Comparison of ENCODE assay signal across 8 mouse cellular contexts in genomic region chr11:22981543-22981950, GRCm38 (mm10). TPM values are rescaled to one million over a fixed set of nuclear protein-coding genes. Genes with fewer than 3 reads are reported as not detected.
DNase-seq lines count a peak whose midpoint lies in the region; ATAC-seq and TF ChIP-seq lines count a peak whose summit lies in the region.

No protein-coding gene starts in this region.

- H3K9ac ChIP-seq in intestine, embryonic 15.5 days: peak overlapping the region; percentile 78
- H3K9ac ChIP-seq in midbrain, embryonic 15.5 days: peak overlapping the region; percentile 65

- no peak for TF ChIP-seq CTCF in testis, adult 2 months (IDR thresholded peaks at IDR 0.05; ENCODE audit: control insufficient read depth, insufficient read depth, insufficient replicate concordance, low read depth, low read length)

- no peaks in the 10 kb centered on the region for H3K36me3 ChIP-seq in testis, adult 2 months (ENCODE audit: control insufficient read depth, insufficient read depth, low read length)
- 0 out of 2 replicates have a peak, but pooled peaks cover 3% of the 10 kb centered on the region for H3K36me3 ChIP-seq in intestine, embryonic 15.5 days
- H3K36me3 ChIP-seq in midbrain, embryonic 15.5 days (replicated peaks): no peaks in the 10 kb centered on the region

- ATAC-seq in intestine, embryonic 15.5 days: peak; percentile 66
- ATAC-seq in midbrain, embryonic 15.5 days (replicated peaks): peak; percentile 53
- no peak for ATAC-seq in monocyte, adult 5-6 weeks (replicated peaks; ENCODE audit: insufficient number of reproducible peaks, low FRiP score, low TSS enrichment, poor library complexity, severe bottlenecking)

- DNase-seq in adrenal gland, postnatal 25 days: peak; percentile 15
- DNase-seq in adrenal gland, postnatal 14 days: no peak
- DNase-seq in testis, postnatal 14 days (ENCODE audit: low spot score): no peak
- no peak for DNase-seq in adrenal gland, adult 18-20 months (ENCODE audit: low spot score in 2 of 2)

- H3K9me3 ChIP-seq in intestine, embryonic 15.5 days: no peaks in the 10 kb centered on the region
- no peaks in the 10 kb centered on the region for H3K9me3 ChIP-seq in midbrain, embryonic 15.5 days

- TF ChIP-seq POLR2A in testis, adult 2 months (IDR thresholded peaks at IDR 0.05; ENCODE audit: control insufficient read depth, low read depth, low read length): no peak

- peak overlapping the region; percentile 93 for H3K4me3 ChIP-seq in testis, adult 2 months (ENCODE audit: control insufficient read depth, low read depth, low read length)
- peak overlapping the region; percentile 64 for H3K4me3 ChIP-seq in intestine, embryonic 15.5 days (replicated peaks)
- peak overlapping the region; percentile 78 for H3K4me3 ChIP-seq in midbrain, embryonic 15.5 days

- peak overlapping the region; percentile 63 for H3K4me2 ChIP-seq in intestine, embryonic 15.5 days (replicated peaks)
- peak overlapping the region; percentile 63 for H3K4me2 ChIP-seq in midbrain, embryonic 15.5 days

- H3K27ac ChIP-seq in testis, adult 2 months (ENCODE audit: control insufficient read depth, insufficient read depth, low read depth, low read length): peak overlapping the region; percentile 81
- H3K27ac ChIP-seq in intestine, embryonic 15.5 days: peak overlapping the region; percentile 99
- H3K27ac ChIP-seq in midbrain, embryonic 15.5 days: peak overlapping the region; percentile 96

- WGBS in intestine, embryonic 15.5 days: under 1% methylated on average over 12 of the region's 12 CpGs
- whole genome bisulfite sequencing in midbrain, embryonic 15.5 days: 4% methylated on average over 12 of the region's 12 CpGs

- peaks cover 8% of the 10 kb centered on the region for H3K4me1 ChIP-seq in testis, adult 2 months (ENCODE audit: control insufficient read depth, insufficient read depth, low read length)
- peaks cover 9% of the 10 kb centered on the region for H3K4me1 ChIP-seq in intestine, embryonic 15.5 days (replicated peaks)
- peaks cover 40% of the 10 kb centered on the region for H3K4me1 ChIP-seq in midbrain, embryonic 15.5 days

- H3K27me3 ChIP-seq in testis, adult 2 months (ENCODE audit: control insufficient read depth, insufficient read depth, low read length): no peaks in the 10 kb centered on the region
- no peaks in the 10 kb centered on the region for H3K27me3 ChIP-seq in intestine, embryonic 15.5 days (replicated peaks)
- no peaks in the 10 kb centered on the region for H3K27me3 ChIP-seq in midbrain, embryonic 15.5 days (replicated peaks)

RNA-seq across cellular contexts. Expression of gene Gm28048, which starts 0.3 kb away (rescaled TPM):
- total RNA-seq in adrenal gland, postnatal 25 days (2021): 52.3 and 54.2 TPM in 2 replicates
- total RNA-seq in adrenal gland, postnatal 14 days (2021): 27.5 and 33.1 TPM in 2 replicates
- 0.91 TPM in 1 of 2 replicates, not detected in the other for polyA plus RNA-seq in testis, adult 2 months (2012; rRNA removed)
- polyA plus RNA-seq in intestine, embryonic 15.5 days (2015; fragmentation: Nextera tagmentation; extraction: Ambion mirVana): 13.1 and 16.2 TPM in 2 replicates
- polyA plus RNA-seq in midbrain, embryonic 15.5 days (2015; fragmentation: Nextera tagmentation; extraction: Ambion mirVana): 2.6 and 3.6 TPM in 2 replicates
- total RNA-seq in monocyte, adult 5-6 weeks (2017): 21.3 to 32.3 TPM (median 25.1 TPM) in 3 replicates
- total RNA-seq in adrenal gland, adult 18-20 months (2021): 10 to 100 TPM; 23.9 to 39.5 TPM

RNA-seq across cellular contexts. Expression of gene Commd1, which starts 0.6 kb away (rescaled TPM):
- total RNA-seq in adrenal gland, postnatal 25 days (2021): 97.9 and 109 TPM in 2 replicates
- 102 and 105 TPM in 2 replicates for total RNA-seq in adrenal gland, postnatal 14 days (2021)
- 81.6 and 82.8 TPM in 2 replicates for polyA plus RNA-seq in testis, adult 2 months (2012; rRNA removed)
- polyA plus RNA-seq in intestine, embryonic 15.5 days (2015; fragmentation: Nextera tagmentation; extraction: Ambion mirVana): 375 and 384 TPM in 2 replicates
- polyA plus RNA-seq in midbrain, embryonic 15.5 days (2015; fragmentation: Nextera tagmentation; extraction: Ambion mirVana): 241 and 245 TPM in 2 replicates
- 42.8 to 84.2 TPM (median 45.9 TPM) in 3 replicates for total RNA-seq in monocyte, adult 5-6 weeks (2017)
- total RNA-seq in adrenal gland, adult 18-20 months (2021): 100 to 1,000 TPM in 1 of 2 experiments, 10 to 100 TPM in 1; 93.8 to 103 TPM

RNA-seq across cellular contexts. Expression of gene Cct4, which starts 8.8 kb away (rescaled TPM):
- 154 and 188 TPM in 2 replicates for total RNA-seq in adrenal gland, postnatal 25 days (2021)
- 210 and 212 TPM in 2 replicates for total RNA-seq in adrenal gland, postnatal 14 days (2021)
- 193 and 369 TPM in 2 replicates for polyA plus RNA-seq in testis, adult 2 months (2012; rRNA removed)
- polyA plus RNA-seq in intestine, embryonic 15.5 days (2015; fragmentation: Nextera tagmentation; extraction: Ambion mirVana): 256 and 268 TPM in 2 replicates
- polyA plus RNA-seq in midbrain, embryonic 15.5 days (2015; fragmentation: Nextera tagmentation; extraction: Ambion mirVana): 269 and 275 TPM in 2 replicates
- 162 to 183 TPM (median 162 TPM) in 3 replicates for total RNA-seq in monocyte, adult 5-6 weeks (2017)
- total RNA-seq in adrenal gland, adult 18-20 months (2021): 100 to 1,000 TPM; 218 to 285 TPM

RNA-seq across cellular contexts. Expression of gene Zrsr1, which starts 9.7 kb away (rescaled TPM):
- 30.7 and 31.0 TPM in 2 replicates for total RNA-seq in adrenal gland, postnatal 25 days (2021)
- 25.6 and 28.3 TPM in 2 replicates for total RNA-seq in adrenal gland, postnatal 14 days (2021)
- 2.1 and 2.6 TPM in 2 replicates for polyA plus RNA-seq in testis, adult 2 months (2012; rRNA removed)
- polyA plus RNA-seq in intestine, embryonic 15.5 days (2015; fragmentation: Nextera tagmentation; extraction: Ambion mirVana): 2.4 and 2.9 TPM in 2 replicates
- polyA plus RNA-seq in midbrain, embryonic 15.5 days (2015; fragmentation: Nextera tagmentation; extraction: Ambion mirVana): 7.0 and 7.6 TPM in 2 replicates
- 18.8 to 34.8 TPM (median 27.8 TPM) in 3 replicates for total RNA-seq in monocyte, adult 5-6 weeks (2017)
- 10 to 100 TPM; 36.6 to 46.3 TPM for total RNA-seq in adrenal gland, adult 18-20 months (2021)

RNA-seq across cellular contexts. Expression of gene Fam161a, which starts 25.8 kb away (rescaled TPM):
- total RNA-seq in adrenal gland, postnatal 25 days (2021): 18.6 and 22.4 TPM in 2 replicates
- total RNA-seq in adrenal gland, postnatal 14 days (2021): 40.7 and 45.5 TPM in 2 replicates
- polyA plus RNA-seq in testis, adult 2 months (2012; rRNA removed): 75.4 and 75.9 TPM in 2 replicates
- 1.5 and 1.8 TPM in 2 replicates for polyA plus RNA-seq in intestine, embryonic 15.5 days (2015; fragmentation: Nextera tagmentation; extraction: Ambion mirVana)
- polyA plus RNA-seq in midbrain, embryonic 15.5 days (2015; fragmentation: Nextera tagmentation; extraction: Ambion mirVana): 4.0 and 5.6 TPM in 2 replicates
- 1.2 to 4.5 TPM (median 1.8 TPM) in 3 replicates for total RNA-seq in monocyte, adult 5-6 weeks (2017)
- 10 to 100 TPM; 30.2 to 46.8 TPM for total RNA-seq in adrenal gland, adult 18-20 months (2021)
